Mouse (Mus musculus) NIH3T3 (cell line): ENCODE measurements around the gene Lamtor1.

Source experiments
- DNase-seq: peaks from one replicate; pipeline ENCODE4 v3.0.0-alpha.2; 2012; ENCODE audit warnings: low read depth

The Lamtor1 gene

GRCm38 (mm10) chr7:101955862-101956261, 50.2 kb downstream of the Lamtor1 start:
- no peak for DNase-seq

- DNase-seq: no peak
Measured at GRCm38 (mm10) chr7:101956481-101956880, 50.8 kb downstream of the Lamtor1 start.

GRCm38 (mm10) chr7:101956911-101957310, 51.2 kb downstream of the Lamtor1 start:
- no peak for DNase-seq

GRCm38 (mm10) chr7:101962829-101963228, 57.1 kb downstream of the Lamtor1 start:
- no peak for DNase-seq

GRCm38 (mm10) chr7:101963621-101964020, 57.9 kb downstream of the Lamtor1 start:
- no peak for DNase-seq

GRCm38 (mm10) chr7:101964551-101964950, 58.8 kb downstream of the Lamtor1 start:
- DNase-seq: peak; percentile 42

- DNase-seq: peak; percentile 37
Measured at GRCm38 (mm10) chr7:101965606-101966005, 59.9 kb downstream of the Lamtor1 start.

GRCm38 (mm10) chr7:101967256-101967655, 61.6 kb downstream of the Lamtor1 start:
- DNase-seq: no peak

GRCm38 (mm10) chr7:101968751-101969150, 63.0 kb downstream of the Lamtor1 start:
- DNase-seq: peak; percentile 21

GRCm38 (mm10) chr7:101969694-101970428, 64.2 kb downstream of the Lamtor1 start:
- DNase-seq: peak; percentile 88

GRCm38 (mm10) chr7:101970429-101970775, 64.7 kb downstream of the Lamtor1 start:
- DNase-seq: peak; percentile 97

GRCm38 (mm10) chr7:101970821-101971461, 65.2 kb downstream of the Lamtor1 start:
- DNase-seq: peak; percentile 89

- peak; percentile 61 for DNase-seq
Measured at GRCm38 (mm10) chr7:101971721-101972120, 66.0 kb downstream of the Lamtor1 start.

- peak; percentile 25 for DNase-seq
Measured at GRCm38 (mm10) chr7:101973730-101974129, 68.0 kb downstream of the Lamtor1 start.

- peak; percentile 61 for DNase-seq
Measured at GRCm38 (mm10) chr7:101974505-101974904, 68.8 kb downstream of the Lamtor1 start.
